Mouse (Mus musculus) central nervous system, embryonic 14 days (tissue): ENCODE results near the gene Zfr. TPM values are rescaled to one million over a fixed set of nuclear protein-coding genes. Genes with fewer than 3 reads are reported as not detected.

Experiments
- polyA plus RNA-seq: library from polyadenylated mRNA; depleted of rRNA; stranded (reverse); fragments of >200 nt; gene quantifications from 2 replicates; pipeline ENCODE4 v1.2.3, GENCODE M21; 2012; rRNA removed

Gene Zfr
- 89.9 and 91.4 TPM in 2 replicates for polyA plus RNA-seq

DNA sequence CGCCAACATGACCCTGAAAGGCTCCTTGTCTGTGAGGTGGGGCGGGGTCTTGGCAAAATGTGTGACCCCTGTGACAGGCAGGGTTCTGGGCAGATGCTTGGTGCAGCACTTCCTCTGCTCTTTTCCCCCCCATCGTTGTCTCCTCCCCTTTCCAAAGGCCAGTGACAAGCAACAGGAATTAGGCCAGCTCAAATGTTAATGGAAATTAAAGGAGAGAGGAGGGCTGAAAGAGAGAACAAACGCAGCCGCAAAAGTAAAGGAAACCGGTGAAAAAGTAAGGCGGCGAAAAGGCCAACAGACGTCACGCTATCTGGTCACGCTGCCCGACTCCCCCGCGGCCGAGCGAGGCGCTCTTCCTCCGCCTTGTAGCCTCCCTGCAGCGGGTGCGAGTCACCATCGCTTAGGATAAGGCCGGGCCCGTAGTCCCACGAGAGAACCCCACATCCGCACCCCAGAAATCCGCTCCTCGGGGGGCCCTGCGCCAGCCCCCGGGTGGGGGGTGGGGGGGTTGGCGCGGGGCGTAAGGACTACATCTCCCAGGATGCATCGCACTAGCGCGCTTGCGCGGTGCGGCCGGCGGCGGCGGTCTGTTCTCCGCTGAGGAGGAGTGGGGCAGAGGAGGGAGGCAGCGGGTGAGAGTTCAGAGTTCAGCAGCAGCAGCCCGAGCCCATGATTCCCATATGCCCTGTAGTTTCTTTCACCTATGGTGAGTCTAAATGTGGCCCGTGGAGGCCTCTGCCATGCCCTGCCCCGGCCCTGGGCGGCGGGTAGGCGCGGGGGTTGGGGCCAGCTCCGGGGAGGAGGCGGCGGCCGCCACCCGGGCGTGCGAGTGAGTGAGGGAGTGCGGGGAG lies at the start of gene Zfr:
Gene Zfr, plus strand, starts transcription at position 590 of the 851 bp plus-strand sequence.

GRCm38 (mm10) chr15:12204319-12205159 lies 86.9 kb downstream of the Zfr start, which contains the start of gene Mtmr12:
TSS of gene Mtmr12 (plus strand) at chr15:12205028.

Other genes with a start within 250 kb of the Zfr start
- 2.8 and 4.5 TPM in 2 replicates for gene Npr3, start 210.5 kb upstream of the Zfr start, polyA plus RNA-seq
- gene Sub1, start 120.8 kb upstream of the Zfr start, polyA plus RNA-seq, result 179 and 184 TPM in 2 replicates
- gene Mtmr12, start 87.2 kb downstream of the Zfr start, polyA plus RNA-seq, result 13.0 and 14.1 TPM in 2 replicates
- gene Golph3, start 203.6 kb downstream of the Zfr start, polyA plus RNA-seq, result 67.4 and 73.4 TPM in 2 replicates
- gene 1810049J17Rik, start 204.1 kb downstream of the Zfr start, polyA plus RNA-seq, result not detected in 2 replicates